Mouse (Mus musculus): Measurements from ENCODE around the gene Chat. TPM values are rescaled to one million over a fixed set of nuclear protein-coding genes. Genes with fewer than 3 reads are reported as not detected.
"Not testable (repeated sequence)": the region's sequence is repeated elsewhere in the genome, so short reads cannot be mapped to it uniquely, and the experiment has no call there.

Chat gene
- total RNA-seq, 1 experiment from 2014 or later, result not detected

GRCm38 (mm10) chr14:32464601-32465505 lies 936 bp downstream of the Chat start, which contains the start of gene Slc18a3:
Gene Slc18a3, minus strand, starts transcription at chr14:32464850.
- ATAC-seq (ENCODE audit: extremely low read depth, insufficient number of reproducible peaks, low FRiP score, poor library complexity, severe bottlenecking), result no peak

GRCm38 (mm10) chr14:32463211-32464040 lies 2.4 kb downstream of the Chat start:
- ATAC-seq (ENCODE audit: extremely low read depth, insufficient number of reproducible peaks, low FRiP score, poor library complexity, severe bottlenecking), result no peak

GRCm38 (mm10) chr14:32452552-32452951 lies 13.2 kb downstream of the Chat start:
- no peak for ATAC-seq (ENCODE audit: extremely low read depth, insufficient number of reproducible peaks, low FRiP score, poor library complexity, severe bottlenecking)

- ATAC-seq (ENCODE audit: extremely low read depth, insufficient number of reproducible peaks, low FRiP score, poor library complexity, severe bottlenecking), result no peak
Observed at GRCm38 (mm10) chr14:32446989-32447388, 18.8 kb downstream of the Chat start.

GRCm38 (mm10) chr14:32443446-32443845 lies 22.3 kb downstream of the Chat start:
- no peak for ATAC-seq (ENCODE audit: extremely low read depth, insufficient number of reproducible peaks, low FRiP score, poor library complexity, severe bottlenecking)

GRCm38 (mm10) chr14:32439744-32440143 lies 26.0 kb downstream of the Chat start:
- ATAC-seq (ENCODE audit: extremely low read depth, insufficient number of reproducible peaks, low FRiP score, poor library complexity, severe bottlenecking), result no peak

GRCm38 (mm10) chr14:32439316-32439715 lies 26.5 kb downstream of the Chat start:
- ATAC-seq (ENCODE audit: extremely low read depth, insufficient number of reproducible peaks, low FRiP score, poor library complexity, severe bottlenecking), result no peak

GRCm38 (mm10) chr14:32437352-32437793 lies 28.4 kb downstream of the Chat start:
- ATAC-seq (ENCODE audit: extremely low read depth, insufficient number of reproducible peaks, low FRiP score, poor library complexity, severe bottlenecking), result no peak

GRCm38 (mm10) chr14:32429030-32429602 lies 36.7 kb downstream of the Chat start:
- ATAC-seq (ENCODE audit: extremely low read depth, insufficient number of reproducible peaks, low FRiP score, poor library complexity, severe bottlenecking), result no peak

GRCm38 (mm10) chr14:32423946-32424345 lies 41.8 kb downstream of the Chat start:
- ATAC-seq (ENCODE audit: extremely low read depth, insufficient number of reproducible peaks, low FRiP score, poor library complexity, severe bottlenecking), result no peak

- no peak for ATAC-seq (ENCODE audit: extremely low read depth, insufficient number of reproducible peaks, low FRiP score, poor library complexity, severe bottlenecking)
Observed at GRCm38 (mm10) chr14:32418747-32419146, 47.0 kb downstream of the Chat start.

- ATAC-seq (ENCODE audit: extremely low read depth, insufficient number of reproducible peaks, low FRiP score, poor library complexity, severe bottlenecking), result no peak
Observed at GRCm38 (mm10) chr14:32412075-32412474, 53.7 kb downstream of the Chat start.

GRCm38 (mm10) chr14:32410084-32410483 lies 55.7 kb downstream of the Chat start:
- ATAC-seq (ENCODE audit: extremely low read depth, insufficient number of reproducible peaks, low FRiP score, poor library complexity, severe bottlenecking), result no peak

- not testable (repeated sequence) for ATAC-seq (ENCODE audit: extremely low read depth, insufficient number of reproducible peaks, low FRiP score, poor library complexity, severe bottlenecking)
Observed at GRCm38 (mm10) chr14:32405399-32405798, 60.4 kb downstream of the Chat start.

GRCm38 (mm10) chr14:32388196-32388595 lies 77.6 kb downstream of the Chat start, which contains the start of gene 1700024G13Rik:
Gene 1700024G13Rik, minus strand, starts transcription at chr14:32388391.
- ATAC-seq (ENCODE audit: extremely low read depth, insufficient number of reproducible peaks, low FRiP score, poor library complexity, severe bottlenecking), result no peak

GRCm38 (mm10) chr14:32381619-32382018 lies 84.2 kb downstream of the Chat start:
- ATAC-seq (ENCODE audit: extremely low read depth, insufficient number of reproducible peaks, low FRiP score, poor library complexity, severe bottlenecking), result no peak

- ATAC-seq (ENCODE audit: extremely low read depth, insufficient number of reproducible peaks, low FRiP score, poor library complexity, severe bottlenecking), result no peak
Observed at GRCm38 (mm10) chr14:32381066-32381465, 84.7 kb downstream of the Chat start.

- ATAC-seq (ENCODE audit: extremely low read depth, insufficient number of reproducible peaks, low FRiP score, poor library complexity, severe bottlenecking), result no peak
Observed at GRCm38 (mm10) chr14:32380099-32380480, 85.7 kb downstream of the Chat start.

- no peak for ATAC-seq (ENCODE audit: extremely low read depth, insufficient number of reproducible peaks, low FRiP score, poor library complexity, severe bottlenecking)
Observed at GRCm38 (mm10) chr14:32379395-32380098, 86.2 kb downstream of the Chat start.

All from neutrophil, adult 5-6 weeks (primary cell).